Mouse (Mus musculus) neural tube, embryonic 12.5 days (tissue): ENCODE measurements around the gene Gps1. TPM values are rescaled to one million over a fixed set of nuclear protein-coding genes. Genes with fewer than 3 reads are reported as not detected.
"Not testable (repeated sequence)": the region's sequence is repeated elsewhere in the genome, so short reads cannot be mapped to it uniquely, and the experiment has no call there.

ENCODE experiments used
- ATAC-seq: fragments of 200-750 bp; cut with Nextera tagmentation; 2 replicates; pipeline ENCODE4 v1.8.0; 2017; ENCODE audit warnings: low read depth, mild to moderate bottlenecking, moderate TSS enrichment, moderate library complexity; ENCODE audit not compliant: low FRiP score
- H3K27ac ChIP-seq: fragments of 300-500 bp; sonication (generic); 2 replicates; pipeline ENCODE4 v1.5.1; 2016
- H3K27me3 ChIP-seq: fragments of 300-500 bp; sonication (generic); replicated peaks from 2 replicates; pipeline ENCODE4 v1.6.1; 2016; ENCODE audit warnings: mild to moderate bottlenecking
- H3K36me3 ChIP-seq: fragments of 300-500 bp; sonication (generic); 2 replicates; pipeline ENCODE4 v1.6.1; 2016; ENCODE audit warnings: mild to moderate bottlenecking
- H3K4me1 ChIP-seq: fragments of 300-500 bp; sonication (generic); 2 replicates; pipeline ENCODE4 v1.6.1; 2016
- H3K4me2 ChIP-seq: fragments of 300-500 bp; sonication (generic); replicated peaks from 2 replicates; pipeline ENCODE4 v1.6.1; 2016; ENCODE audit warnings: mild to moderate bottlenecking
- H3K4me3 ChIP-seq: fragments of 300-500 bp; sonication (generic); 2 replicates; pipeline ENCODE4 v1.5.1; 2016
- H3K9ac ChIP-seq: fragments of 300-500 bp; sonication (generic); 2 replicates; pipeline ENCODE4 v1.6.1; 2016; ENCODE audit warnings: mild to moderate bottlenecking
- H3K9me3 ChIP-seq: fragments of 300-500 bp; sonication (generic); 2 replicates; pipeline ENCODE4 v1.6.1; 2016; ENCODE audit warnings: mild to moderate bottlenecking
- WGBS: fragments of 180-500 bp; shearing (Covaris S2); methylation state at CpG from one replicate; pipeline ENCODE4 v1.1.7; 2016; 5-methylcytosine and 5-hydroxymethylcytosine counted together
- polyA plus RNA-seq: library from polyadenylated mRNA; unstranded; fragments of >200 nt; fragmentation: Nextera tagmentation; extraction: Ambion mirVana; gene quantifications from 2 replicates; pipeline ENCODE4 v1.2.1, GENCODE M21; 2016

The Gps1 gene
- polyA plus RNA-seq: 250 and 258 TPM in 2 replicates

- Histone ChIP-seq H3K9me3 (no peaks in the 10 kb centered on the region), H3K9ac (peak within 1 kb of the TSS; percentile 93), H3K27me3 (peaks cover 4% of the 10 kb centered on the region; the same call in 1 of the 2 replicates), H3K36me3 (peaks cover 64% of the 10 kb centered on the region), H3K4me2 (peak within 1 kb of the TSS; percentile 99), H3K4me1 (peaks cover 20% of the 10 kb centered on the region), H3K4me3 (peak within 1 kb of the TSS; percentile 99), H3K27ac (peak within 1 kb of the TSS; percentile 66)
- peak; percentile 74; the same call in 1 of the 2 replicates for ATAC-seq
- under 1% methylated on average over 105 of the region's 107 CpGs for WGBS
Observed at GRCm38 (mm10) chr11:120784064-120784791, at the start of gene Gps1, which contains the start of gene Rfng. Gps1 (plus strand) TSS chr11:120784272. Rfng (minus strand) TSS chr11:120784207.

GRCm38 (mm10) chr11:120736424-120736823, 47.6 kb upstream of the Gps1 start:
- no peak overlapping the region for H3K9ac ChIP-seq
- no peaks in the 10 kb centered on the region for H3K36me3 ChIP-seq
- no peak for ATAC-seq
- H3K27ac ChIP-seq: no peak overlapping the region
- no peaks in the 10 kb centered on the region for H3K4me1 ChIP-seq
- H3K27me3 ChIP-seq: no peaks in the 10 kb centered on the region
- WGBS: 80% methylated on average over 6 of the region's 6 CpGs
- H3K4me3 ChIP-seq: no peak overlapping the region
- H3K4me2 ChIP-seq: no peak overlapping the region
- H3K9me3 ChIP-seq: no peaks in the 10 kb centered on the region

GRCm38 (mm10) chr11:120740981-120741380, 43.1 kb upstream of the Gps1 start:
- H3K4me1 ChIP-seq: no peaks in the 10 kb centered on the region
- no peaks in the 10 kb centered on the region for H3K36me3 ChIP-seq
- no peaks in the 10 kb centered on the region for H3K9me3 ChIP-seq
- H3K4me3 ChIP-seq: no peak overlapping the region
- no peaks in the 10 kb centered on the region for H3K27me3 ChIP-seq
- H3K9ac ChIP-seq: no peak overlapping the region
- WGBS: 92% methylated on average over 5 of the region's 5 CpGs
- H3K27ac ChIP-seq: no peak overlapping the region
- no peak for ATAC-seq
- H3K4me2 ChIP-seq: no peak overlapping the region

GRCm38 (mm10) chr11:120744121-120744701, 39.9 kb upstream of the Gps1 start:
- Histone ChIP-seq H3K27me3 (no peaks in the 10 kb centered on the region), H3K4me3 (no peak overlapping the region), H3K4me1 (no peaks in the 10 kb centered on the region), H3K9ac (no peak overlapping the region), H3K4me2 (no peak overlapping the region), H3K36me3 (no peaks in the 10 kb centered on the region), H3K9me3 (no peaks in the 10 kb centered on the region), H3K27ac (no peak overlapping the region)
- WGBS: 74% methylated on average over 7 of the region's 7 CpGs
- no peak for ATAC-seq

- Histone ChIP-seq H3K9me3 (no peaks in the 10 kb centered on the region), H3K36me3 (no peaks in the 10 kb centered on the region), H3K4me2 (no peak overlapping the region), H3K27me3 (no peaks in the 10 kb centered on the region), H3K4me3 (no peak overlapping the region), H3K27ac (no peak overlapping the region), H3K9ac (no peak overlapping the region), H3K4me1 (no peaks in the 10 kb centered on the region)
- 70% methylated on average over 4 of the region's 4 CpGs for WGBS
- ATAC-seq: no peak
Observed at GRCm38 (mm10) chr11:120747974-120748373, 36.1 kb upstream of the Gps1 start.

- 64% methylated on average over 8 of the region's 8 CpGs for WGBS
- H3K9ac ChIP-seq: no peak overlapping the region
Observed at GRCm38 (mm10) chr11:120749430-120749829, 34.6 kb upstream of the Gps1 start.

GRCm38 (mm10) chr11:120751606-120752005, 32.5 kb upstream of the Gps1 start:
- H3K9ac ChIP-seq: no peak overlapping the region
- no peaks in the 10 kb centered on the region for H3K36me3 ChIP-seq
- no peaks in the 10 kb centered on the region for H3K9me3 ChIP-seq
- H3K4me3 ChIP-seq: no peak overlapping the region
- no peaks in the 10 kb centered on the region for H3K4me1 ChIP-seq
- H3K27me3 ChIP-seq: no peaks in the 10 kb centered on the region
- H3K4me2 ChIP-seq: no peak overlapping the region
- ATAC-seq: no peak
- H3K27ac ChIP-seq: no peak overlapping the region
- WGBS: 76% methylated on average over 4 of the region's 4 CpGs

More at GRCm38 (mm10) chr11:120749430-120749829, 34.6 kb upstream of the Gps1 start:
- Histone ChIP-seq H3K9me3 (no peaks in the 10 kb centered on the region), H3K4me2 (no peak overlapping the region), H3K4me1 (no peaks in the 10 kb centered on the region), H3K4me3 (no peak overlapping the region), H3K27me3 (no peaks in the 10 kb centered on the region), H3K36me3 (no peaks in the 10 kb centered on the region), H3K27ac (no peak overlapping the region)
- ATAC-seq: no peak

GRCm38 (mm10) chr11:120760236-120760635, 23.8 kb upstream of the Gps1 start:
- Histone ChIP-seq H3K4me2 (no peak overlapping the region), H3K9me3 (peaks cover 15% of the 10 kb centered on the region), H3K9ac (no peak overlapping the region), H3K27ac (no peak overlapping the region), H3K36me3 (no peaks in the 10 kb centered on the region), H3K4me1 (no peaks in the 10 kb centered on the region), H3K27me3 (peaks cover 9% of the 10 kb centered on the region; the same call in 1 of the 2 replicates), H3K4me3 (no peak overlapping the region)
- no peak for ATAC-seq
- 92% methylated on average over 9 of the region's 9 CpGs for WGBS

GRCm38 (mm10) chr11:120761811-120762671, 22.0 kb upstream of the Gps1 start:
- H3K9me3 ChIP-seq: peaks cover 15% of the 10 kb centered on the region
- ATAC-seq: no peak
- H3K27ac ChIP-seq: no peak overlapping the region
- peaks cover 9% of the 10 kb centered on the region; the same call in 1 of the 2 replicates for H3K27me3 ChIP-seq
- no peak overlapping the region for H3K4me3 ChIP-seq
- no peak overlapping the region for H3K9ac ChIP-seq
- WGBS: 73% methylated on average over 14 of the region's 14 CpGs
- H3K4me1 ChIP-seq: no peaks in the 10 kb centered on the region
- H3K36me3 ChIP-seq: no peaks in the 10 kb centered on the region
- H3K4me2 ChIP-seq: peak overlapping the region; percentile 31; the same call in 1 of the 2 replicates

GRCm38 (mm10) chr11:120762672-120763041, 21.4 kb upstream of the Gps1 start, which contains the start of gene Hmga1b:
Hmga1b (plus strand) TSS chr11:120762794.
- H3K4me1 ChIP-seq, H3K4me3 ChIP-seq, H3K27ac ChIP-seq, H3K36me3 ChIP-seq, H3K9ac ChIP-seq, ATAC-seq, H3K27me3 ChIP-seq: not testable (repeated sequence)
- H3K9me3 ChIP-seq: peaks cover 13% of the 10 kb centered on the region
- 27% methylated on average over 14 of the region's 14 CpGs for WGBS
- peak within 1 kb of the TSS; percentile 31 for H3K4me2 ChIP-seq

GRCm38 (mm10) chr11:120763121-120763999, 20.7 kb upstream of the Gps1 start:
- H3K4me3 ChIP-seq, H3K9me3 ChIP-seq, H3K36me3 ChIP-seq, H3K27me3 ChIP-seq, H3K4me1 ChIP-seq, H3K9ac ChIP-seq, H3K27ac ChIP-seq: not testable (repeated sequence)
- H3K4me2 ChIP-seq: peak overlapping the region; percentile 31
- WGBS: 17% methylated on average over 11 of the region's 23 CpGs
- ATAC-seq: peak; percentile 63; the same call in 1 of the 2 replicates
